Mouse (Mus musculus) heart, embryonic 16.5 days (tissue): ENCODE measurements around the gene Nrp1. TPM values are rescaled to one million over a fixed set of nuclear protein-coding genes. Genes with fewer than 3 reads are reported as not detected.

Experiments
- ATAC-seq: fragments of 200-750 bp; cut with Nextera tagmentation; replicated peaks from 2 replicates; pipeline ENCODE4 v1.8.0; 2017; ENCODE audit warnings: moderate number of reproducible peaks; ENCODE audit not compliant: insufficient read depth, low FRiP score; ENCODE audit errors: extremely low read depth
- H3K27ac ChIP-seq: fragments of 300-500 bp; sonication (generic); 2 replicates; pipeline ENCODE4 v1.5.1; 2014; ENCODE audit warnings: mild to moderate bottlenecking, low read length, control low read depth, moderate library complexity
- H3K27me3 ChIP-seq: fragments of 300-500 bp; sonication (generic); 2 replicates; pipeline ENCODE4 v1.6.1; 2014; ENCODE audit warnings: low read length, mixed read lengths; ENCODE audit not compliant: control insufficient read depth, insufficient read depth
- H3K36me3 ChIP-seq: fragments of 300-500 bp; sonication (generic); 2 replicates; pipeline ENCODE4 v1.6.1; 2014; ENCODE audit not compliant: control insufficient read depth, insufficient read depth
- H3K4me1 ChIP-seq: fragments of 300-500 bp; sonication (generic); 2 replicates; pipeline ENCODE4 v1.6.1; 2014; ENCODE audit warnings: low read length, mixed read lengths; ENCODE audit not compliant: control insufficient read depth, insufficient read depth
- H3K4me2 ChIP-seq: fragments of 300-500 bp; sonication (generic); 2 replicates; pipeline ENCODE4 v1.6.1; 2014; ENCODE audit warnings: low read depth, mild to moderate bottlenecking, control low read depth, low read length
- H3K4me3 ChIP-seq: fragments of 300-500 bp; sonication (generic); 2 replicates; pipeline ENCODE4 v1.5.1; 2014; ENCODE audit warnings: mild to moderate bottlenecking, control low read depth, low read length
- H3K9ac ChIP-seq: fragments of 300-500 bp; sonication (generic); 2 replicates; pipeline ENCODE4 v1.6.1; 2014; ENCODE audit warnings: low read length, control low read depth
- H3K9me3 ChIP-seq: fragments of 300-500 bp; sonication (generic); replicated peaks from 2 replicates; pipeline ENCODE4 v1.6.1; 2016; ENCODE audit warnings: low read length; ENCODE audit not compliant: control insufficient read depth
- WGBS: fragments of 180-500 bp; shearing (Covaris S2); extraction: QIAGEN DNeasy Blood & Tissue Kit; methylation state at CpG from one replicate; pipeline ENCODE4 v1.1.7; 2014; 5-methylcytosine and 5-hydroxymethylcytosine counted together
- polyA plus RNA-seq: library from polyadenylated mRNA; unstranded; fragments of >200 nt; fragmentation: Nextera tagmentation; extraction: Ambion mirVana; gene quantifications from 2 replicates; pipeline ENCODE4 v1.2.1, GENCODE M21; 2015

The Nrp1 gene
- polyA plus RNA-seq, 1 experiment from 2014 or later = 159 TPM

GRCm38 (mm10) chr8:128478017-128478416 is 119.6 kb downstream of the Nrp1 start:
- Histone ChIP-seq H3K4me3 (no peak overlapping the region), H3K4me1 (peaks cover 3% of the 10 kb centered on the region; the same call in 1 of the 2 replicates), H3K27me3 (no peaks in the 10 kb centered on the region), H3K4me2 (no peak overlapping the region), H3K9me3 (no peaks in the 10 kb centered on the region), H3K9ac (no peak overlapping the region), H3K27ac (peak overlapping the region; percentile 20; the same call in 1 of the 2 replicates), H3K36me3 (peaks cover 57% of the 10 kb centered on the region)
- WGBS = 76% methylated on average over 4 of the region's 4 CpGs
- no peak for ATAC-seq

GRCm38 (mm10) chr8:128479309-128480013 is 121.1 kb downstream of the Nrp1 start:
- H3K4me3 ChIP-seq = no peak overlapping the region
- peaks cover 57% of the 10 kb centered on the region for H3K36me3 ChIP-seq
- 62% methylated on average over 5 of the region's 5 CpGs for WGBS
- H3K9me3 ChIP-seq = no peaks in the 10 kb centered on the region
- peak overlapping the region; percentile 62 for H3K27ac ChIP-seq
- H3K4me2 ChIP-seq = no peak overlapping the region
- H3K9ac ChIP-seq = no peak overlapping the region
- peaks cover 12% of the 10 kb centered on the region for H3K4me1 ChIP-seq
- ATAC-seq = no peak
- no peaks in the 10 kb centered on the region for H3K27me3 ChIP-seq

GRCm38 (mm10) chr8:128480896-128481665 is 122.7 kb downstream of the Nrp1 start:
- peak; percentile 72 for ATAC-seq
- Histone ChIP-seq H3K27ac (peak overlapping the region; percentile 16; the same call in 1 of the 2 replicates), H3K4me3 (no peak overlapping the region), H3K9me3 (no peaks in the 10 kb centered on the region), H3K27me3 (no peaks in the 10 kb centered on the region), H3K4me2 (no peak overlapping the region), H3K4me1 (peaks cover 18% of the 10 kb centered on the region), H3K9ac (no peak overlapping the region), H3K36me3 (peaks cover 56% of the 10 kb centered on the region)
- 75% methylated on average over 8 of the region's 8 CpGs for WGBS

DNA sequence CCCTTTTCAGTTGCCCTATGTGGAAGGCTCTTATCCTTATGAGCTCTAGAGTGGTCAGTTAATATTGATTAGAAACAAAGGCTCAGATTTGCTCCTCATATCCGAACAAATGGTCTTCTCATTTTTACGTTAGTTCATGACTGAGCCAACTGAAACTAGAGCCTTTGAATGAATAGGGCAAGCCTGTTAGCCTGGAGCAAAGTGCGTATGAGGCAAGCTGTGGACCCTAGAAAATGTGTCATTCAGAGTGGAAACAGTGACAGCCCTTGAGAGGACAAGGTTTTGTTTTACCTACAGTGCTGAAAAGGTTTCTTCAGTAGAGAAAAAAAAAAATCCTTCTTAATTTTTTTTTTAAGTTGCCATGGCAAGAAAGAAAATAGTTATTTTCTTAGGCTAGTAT is 124.9 kb downstream of the Nrp1 start:
- Histone ChIP-seq H3K27me3 (no peaks in the 10 kb centered on the region), H3K36me3 (peaks cover 41% of the 10 kb centered on the region), H3K9me3 (no peaks in the 10 kb centered on the region), H3K4me2 (no peak overlapping the region), H3K4me1 (peaks cover 29% of the 10 kb centered on the region), H3K9ac (no peak overlapping the region), H3K4me3 (no peak overlapping the region), H3K27ac (peak overlapping the region; percentile 55)
- WGBS = 84% methylated on average over 3 of the region's 3 CpGs
- no peak for ATAC-seq

DNA sequence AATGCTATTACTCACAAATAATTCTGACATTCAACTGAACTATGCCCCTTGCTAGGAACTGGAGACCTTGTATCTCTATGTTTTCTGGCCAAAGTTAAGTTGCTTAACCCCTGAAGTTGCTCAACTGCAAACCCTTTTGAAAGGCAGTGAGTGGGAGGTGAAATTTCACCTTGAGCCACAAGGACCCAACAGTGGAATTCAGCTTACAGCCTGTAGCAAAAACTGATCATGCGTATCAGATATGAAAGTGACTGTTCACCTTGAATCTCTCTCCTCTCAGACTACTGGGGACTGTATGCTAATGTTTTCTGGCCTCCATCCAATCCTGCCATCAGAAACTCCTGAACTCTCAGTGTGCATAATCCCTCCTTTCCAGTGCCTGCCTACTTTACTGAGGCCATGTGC is 126.3 kb downstream of the Nrp1 start:
- Histone ChIP-seq H3K9ac (no peak overlapping the region), H3K4me3 (no peak overlapping the region), H3K4me1 (peaks cover 36% of the 10 kb centered on the region), H3K4me2 (no peak overlapping the region), H3K27ac (peak overlapping the region; percentile 37), H3K36me3 (peaks cover 46% of the 10 kb centered on the region), H3K9me3 (no peaks in the 10 kb centered on the region), H3K27me3 (no peaks in the 10 kb centered on the region)
- WGBS = 57% methylated on average over 1 of the region's 1 CpGs
- peak; percentile 34; the same call in 1 of the 2 replicates for ATAC-seq

DNA sequence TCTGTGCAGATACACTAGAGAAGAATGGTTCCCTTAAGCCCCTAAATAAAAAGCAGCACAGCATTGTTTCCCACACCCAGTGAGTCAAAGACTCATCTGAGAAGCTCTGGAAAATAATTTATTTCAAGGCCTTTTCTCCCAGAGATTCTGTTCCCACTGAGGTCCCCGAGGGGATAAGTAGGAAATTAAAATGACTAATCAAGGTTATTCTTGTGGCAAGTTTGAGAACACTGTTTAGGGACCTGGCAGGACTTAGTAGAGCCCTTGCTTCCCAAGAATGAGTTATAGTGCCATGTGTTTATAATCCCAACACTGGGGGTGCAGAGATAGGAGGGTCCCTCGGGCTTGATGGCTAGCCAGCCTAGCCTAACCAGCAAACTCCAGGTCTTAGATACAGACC is 127.6 kb downstream of the Nrp1 start:
- WGBS = 59% methylated on average over 2 of the region's 2 CpGs
- Histone ChIP-seq H3K4me2 (no peak overlapping the region), H3K9ac (no peak overlapping the region), H3K4me1 (peaks cover 39% of the 10 kb centered on the region), H3K4me3 (no peak overlapping the region), H3K9me3 (no peaks in the 10 kb centered on the region), H3K27me3 (no peaks in the 10 kb centered on the region), H3K27ac (no peak overlapping the region), H3K36me3 (peaks cover 43% of the 10 kb centered on the region)
- no peak for ATAC-seq

DNA sequence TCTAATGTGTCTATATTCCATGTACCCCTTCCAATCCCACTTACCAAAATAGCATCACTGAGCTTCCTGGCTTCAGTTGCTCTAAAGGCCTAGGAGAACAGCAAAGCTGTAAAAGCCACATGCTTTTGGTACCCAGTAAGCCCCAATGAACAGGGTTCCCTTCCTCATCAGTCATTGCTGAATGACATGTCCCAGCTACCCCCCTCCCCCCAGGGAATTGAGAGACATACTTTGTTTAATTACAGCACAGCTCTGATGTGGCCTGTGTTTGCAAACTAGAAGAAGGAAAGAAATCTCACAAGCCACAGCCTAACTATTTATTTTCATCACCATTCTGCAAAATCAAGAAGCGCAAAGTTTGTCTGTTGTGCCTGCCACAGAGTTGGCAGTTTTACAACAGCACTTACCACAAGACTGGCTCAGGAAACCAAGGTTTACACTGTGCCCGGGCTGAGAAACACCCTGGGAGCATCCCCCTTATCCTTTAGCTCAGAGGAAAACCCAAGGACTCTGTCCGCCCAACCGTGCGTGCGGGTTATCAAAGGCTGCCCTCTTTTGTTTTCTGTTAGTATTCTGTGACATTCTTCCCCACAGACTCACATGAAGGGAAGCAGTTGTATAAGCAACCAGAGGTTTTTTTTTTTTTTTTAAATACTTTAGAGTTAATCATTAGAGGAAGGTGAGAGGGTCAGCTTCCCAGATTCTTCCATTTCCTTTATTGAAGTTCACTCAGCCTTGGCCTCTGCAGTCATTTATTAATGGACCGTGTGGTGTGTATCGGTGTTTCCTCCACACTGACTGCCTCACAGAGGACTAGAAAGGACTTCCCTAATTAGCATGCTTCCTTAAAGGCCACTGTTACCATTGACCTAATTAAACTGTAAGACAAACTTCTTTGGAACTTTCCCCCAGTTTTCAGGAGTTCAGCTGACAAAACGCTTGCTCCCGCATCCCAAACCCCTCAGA is 129.8 kb downstream of the Nrp1 start:
- no peak for ATAC-seq
- peaks cover 40% of the 10 kb centered on the region for H3K4me1 ChIP-seq

DNA sequence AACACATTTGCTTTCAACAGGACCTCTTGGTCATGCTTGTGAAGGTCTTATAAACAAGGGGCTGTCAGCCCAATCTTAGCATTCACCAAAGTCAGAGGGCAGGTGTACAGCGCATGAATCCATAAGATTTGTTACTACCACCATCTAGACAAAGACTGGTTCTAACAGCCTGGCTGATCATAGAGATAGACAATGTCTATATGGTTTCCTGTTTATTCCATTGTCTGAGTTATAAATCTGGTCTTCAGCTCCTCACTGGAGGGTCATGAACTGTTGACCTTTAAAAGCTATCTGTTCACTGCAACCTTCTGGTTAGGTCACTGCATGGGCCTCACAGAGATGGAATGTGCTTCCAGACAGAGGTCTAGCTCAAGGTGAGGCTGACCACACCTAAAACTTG is 130.9 kb downstream of the Nrp1 start:
- Histone ChIP-seq H3K4me1 (peaks cover 34% of the 10 kb centered on the region), H3K4me2 (no peak overlapping the region), H3K27me3 (no peaks in the 10 kb centered on the region), H3K9me3 (no peaks in the 10 kb centered on the region), H3K4me3 (no peak overlapping the region), H3K36me3 (peaks cover 42% of the 10 kb centered on the region), H3K27ac (peak overlapping the region; percentile 11; the same call in 1 of the 2 replicates), H3K9ac (no peak overlapping the region)
- ATAC-seq = no peak
- 88% methylated on average over 1 of the region's 1 CpGs for WGBS

More for the DNA sequence above, 129.8 kb downstream of the Nrp1 start:
- Histone ChIP-seq H3K27me3 (no peaks in the 10 kb centered on the region), H3K4me3 (no peak overlapping the region), H3K4me2 (no peak overlapping the region), H3K27ac (peak overlapping the region; percentile 67), H3K9ac (0 out of 2 replicates have a peak overlapping the region, but pooled peaks have one; percentile 9), H3K36me3 (peaks cover 33% of the 10 kb centered on the region), H3K9me3 (no peaks in the 10 kb centered on the region)
- WGBS = 51% methylated on average over 10 of the region's 10 CpGs
